Comparison of ENCODE assay signal across 21 mouse cellular contexts in the genomic region with DNA sequence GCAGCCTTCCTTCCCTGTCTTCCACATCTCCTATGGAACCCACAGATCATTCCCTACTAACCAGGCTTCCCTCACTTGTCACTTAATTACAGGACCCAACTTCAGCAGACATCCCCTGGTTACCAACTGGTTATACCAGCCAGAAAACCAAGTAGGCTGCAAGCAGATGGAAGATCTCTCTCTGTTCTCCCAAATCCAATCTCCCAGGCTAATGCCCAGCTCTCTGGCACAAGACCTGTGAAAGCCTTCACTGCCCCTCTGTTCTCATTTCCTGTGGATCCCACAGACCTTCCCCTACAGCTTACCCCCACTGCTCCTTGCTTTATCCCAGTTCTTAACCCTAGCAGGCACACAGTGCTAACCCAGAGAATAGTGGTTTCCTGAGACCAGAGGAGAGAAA.
DNase-seq lines count a peak whose midpoint lies in the region; ATAC-seq and TF ChIP-seq lines count a peak whose summit lies in the region.
"Had no signal": no experiment of that assay in that cellular context is flagged by ENCODE, and none has a peak within 500 bp of the region (broad histone marks: within the 10 kb centered on the region; RNA-seq: fewer than 3 reads in every experiment).

No protein-coding gene starts in this region.

- H3K27ac ChIP-seq in cerebellum, adult 2 months (ENCODE audit: insufficient read depth, low read length): peak overlapping the region; percentile 45
- H3K27ac ChIP-seq in kidney, embryonic 15.5 days: no peak overlapping the region
- H3K27ac ChIP-seq: embryonic facial prominence, embryonic 12.5 days; forebrain, embryonic 15.5 days; heart, embryonic 10.5 days; hindbrain, embryonic 12.5 days; hindbrain, postnatal 0 days had no signal

- H3K9ac ChIP-seq in kidney, embryonic 15.5 days: no peak overlapping the region
- H3K9ac ChIP-seq: embryonic facial prominence, embryonic 12.5 days; forebrain, embryonic 15.5 days; hindbrain, embryonic 12.5 days had no signal

- no peaks in the 10 kb centered on the region for H3K9me3 ChIP-seq in kidney, embryonic 15.5 days (replicated peaks)
- H3K9me3 ChIP-seq: embryonic facial prominence, embryonic 12.5 days; forebrain, embryonic 15.5 days; G1E; heart, embryonic 10.5 days; hindbrain, embryonic 12.5 days had no signal

- no peak overlapping the region for H3K4me3 ChIP-seq in cerebellum, adult 2 months (replicated peaks; ENCODE audit: insufficient read depth, low read depth, low read length)
- H3K4me3 ChIP-seq in kidney, embryonic 15.5 days (replicated peaks): no peak overlapping the region
- H3K4me3 ChIP-seq: embryonic facial prominence, embryonic 12.5 days; forebrain, embryonic 15.5 days; heart, embryonic 10.5 days; hindbrain, embryonic 12.5 days had no signal

- peak; percentile 89 for ATAC-seq in cerebellum, adult (ENCODE audit: insufficient number of reproducible peaks, low FRiP score, low TSS enrichment)
- no peak for ATAC-seq in kidney, embryonic 15.5 days (replicated peaks; ENCODE audit: low FRiP score)
- ATAC-seq: CD4-positive, CD25-positive, alpha-beta regulatory T cell, adult 4 months; forebrain, embryonic 15.5 days; hindbrain, postnatal 0 days had no signal

- TF ChIP-seq CTCF in cerebellum, adult 2 months (IDR thresholded peaks at IDR 0.05; ENCODE audit: borderline replicate concordance, insufficient read depth, low read depth, low read length): no peak

- peaks cover 2% of the 10 kb centered on the region; the same call in 1 of the 2 replicates for H3K4me1 ChIP-seq in cerebellum, adult 2 months (ENCODE audit: control insufficient read depth, insufficient read depth, low read length)
- no peaks in the 10 kb centered on the region for H3K4me1 ChIP-seq in kidney, embryonic 15.5 days
- H3K4me1 ChIP-seq: embryonic facial prominence, embryonic 12.5 days; forebrain, embryonic 15.5 days; heart, embryonic 10.5 days; hindbrain, embryonic 12.5 days had no signal

- no peaks in the 10 kb centered on the region for H3K27me3 ChIP-seq in cerebellum, adult 2 months (ENCODE audit: control insufficient read depth, insufficient read depth, low read length)
- H3K27me3 ChIP-seq in kidney, embryonic 15.5 days: no peaks in the 10 kb centered on the region
- H3K27me3 ChIP-seq: embryonic facial prominence, embryonic 12.5 days; forebrain, embryonic 15.5 days; hindbrain, embryonic 12.5 days had no signal

- no peak for DNase-seq in cerebellum, postnatal 4 days (ENCODE audit: low spot score in 2 of 2)
- DNase-seq in cerebellum, adult 2 months: peak; percentile 63 to 74
- peak; percentile 52 to 59 for DNase-seq in cerebellum, postnatal 10 days
- no peak for DNase-seq in layer of hippocampus, adult 9-10 months (ENCODE audit: low spot score)
- no peak for DNase-seq in heart, adult 11 months
- DNase-seq: adrenal gland, adult 8-10 months; adrenal gland, postnatal 36 days; B cell, adult 2 months; gastrocnemius, postnatal 36 days; heart, adult 18-20 months; heart, postnatal 10 days; heart, postnatal 4 days had no signal

- no peak for TF ChIP-seq POLR2A in cerebellum, adult 2 months (IDR thresholded peaks at IDR 0.05; ENCODE audit: borderline replicate concordance, insufficient read depth, low read length)

- H3K36me3 ChIP-seq in kidney, embryonic 15.5 days: no peaks in the 10 kb centered on the region
- H3K36me3 ChIP-seq: embryonic facial prominence, embryonic 12.5 days; forebrain, embryonic 15.5 days; G1E; heart, embryonic 10.5 days; hindbrain, embryonic 12.5 days had no signal

- no peak overlapping the region for H3K4me2 ChIP-seq in kidney, embryonic 15.5 days
- H3K4me2 ChIP-seq: embryonic facial prominence, embryonic 12.5 days; forebrain, embryonic 15.5 days; hindbrain, embryonic 12.5 days had no signal

Comparison
In these comparisons a context has a peak if more than half of its experiments do, and no peak if none do; other contexts are left out.
1. DNase-seq: peak in cerebellum, adult 2 months (2 of 2) and cerebellum, postnatal 10 days (2 of 2); none in cerebellum, postnatal 4 days (0 of 2), layer of hippocampus, adult 9-10 months (single experiment) and heart, adult 11 months (single experiment).